Mouse (Mus musculus): ENCODE results near the gene Hspb8. TPM values are rescaled to one million over a fixed set of nuclear protein-coding genes. Genes with fewer than 3 reads are reported as not detected.

The Hspb8 gene
- total and polyA plus RNA-seq, 2 experiments from 2014 or later, result 10.0 to 17.9 TPM

- 54% methylated on average over 27 of the region's 27 CpGs for WGBS
- H3K4me1 ChIP-seq (ENCODE audit: insufficient read depth, low read length), result no peaks in the 10 kb centered on the region
- no peaks in the 10 kb centered on the region for H3K9me3 ChIP-seq (ENCODE audit: low read length)
- H3K27me3 ChIP-seq (ENCODE audit: insufficient read depth, low read length), result no peaks in the 10 kb centered on the region
- TF ChIP-seq CTCF (IDR thresholded peaks at IDR 0.05; ENCODE audit: low read depth), result peak; percentile 73
- H3K27ac ChIP-seq, result no peak overlapping the region
- H3K36me3 ChIP-seq (ENCODE audit: insufficient read depth, low read length), result no peaks in the 10 kb centered on the region
- DNase-seq (ENCODE audit: low spot score) (no peak), ATAC-seq (no peak)
- no peak overlapping the region for H3K4me3 ChIP-seq (ENCODE audit: low read length)
- H3K4me2 ChIP-seq (ENCODE audit: low read depth, low read length), result no peak overlapping the region
- no peak overlapping the region for H3K9ac ChIP-seq (replicated peaks; ENCODE audit: low read length)
Measured at GRCm38 (mm10) chr5:116444517-116444916, 21.9 kb upstream of the Hspb8 start.

- Histone ChIP-seq H3K36me3 (ENCODE audit: insufficient read depth, low read length) (no peaks in the 10 kb centered on the region), H3K9ac (replicated peaks; ENCODE audit: low read length) (no peak overlapping the region), H3K27ac (peak overlapping the region; percentile 51; the same call in 1 of the 2 replicates), H3K9me3 (ENCODE audit: low read length) (no peaks in the 10 kb centered on the region), H3K4me3 (ENCODE audit: low read length) (no peak overlapping the region), H3K4me1 (ENCODE audit: insufficient read depth, low read length) (no peaks in the 10 kb centered on the region), H3K4me2 (ENCODE audit: low read depth, low read length) (no peak overlapping the region), H3K27me3 (ENCODE audit: insufficient read depth, low read length) (no peaks in the 10 kb centered on the region)
- ATAC-seq (peak; percentile 77), DNase-seq (ENCODE audit: low spot score) (peak; percentile 77)
- 37% methylated on average over 8 of the region's 8 CpGs for WGBS
- TF ChIP-seq CTCF (IDR thresholded peaks at IDR 0.05; ENCODE audit: low read depth), result no peak
Measured at GRCm38 (mm10) chr5:116443459-116443940, 20.8 kb upstream of the Hspb8 start.

GRCm38 (mm10) chr5:116442697-116443458, 20.2 kb upstream of the Hspb8 start:
- H3K9ac ChIP-seq (replicated peaks; ENCODE audit: low read length), result no peak overlapping the region
- peak overlapping the region; percentile 51; the same call in 1 of the 2 replicates for H3K27ac ChIP-seq
- no peaks in the 10 kb centered on the region for H3K36me3 ChIP-seq (ENCODE audit: insufficient read depth, low read length)
- no peak for ATAC-seq
- H3K4me3 ChIP-seq (ENCODE audit: low read length), result no peak overlapping the region
- no peaks in the 10 kb centered on the region for H3K27me3 ChIP-seq (ENCODE audit: insufficient read depth, low read length)
- H3K9me3 ChIP-seq (ENCODE audit: low read length), result no peaks in the 10 kb centered on the region
- H3K4me2 ChIP-seq (ENCODE audit: low read depth, low read length), result no peak overlapping the region
- DNase-seq (ENCODE audit: low spot score), result no peak
- WGBS, result 59% methylated on average over 7 of the region's 7 CpGs
- no peaks in the 10 kb centered on the region for H3K4me1 ChIP-seq (ENCODE audit: insufficient read depth, low read length)
- TF ChIP-seq CTCF (IDR thresholded peaks at IDR 0.05; ENCODE audit: low read depth), result no peak

GRCm38 (mm10) chr5:116440251-116440650, 17.6 kb upstream of the Hspb8 start:
- no peak for DNase-seq (ENCODE audit: low spot score)
- no peak for TF ChIP-seq CTCF (IDR thresholded peaks at IDR 0.05; ENCODE audit: low read depth)

GRCm38 (mm10) chr5:116438328-116438727, 15.7 kb upstream of the Hspb8 start:
- TF ChIP-seq CTCF (IDR thresholded peaks at IDR 0.05; ENCODE audit: low read depth), result no peak
- no peaks in the 10 kb centered on the region for H3K9me3 ChIP-seq (ENCODE audit: low read length)
- no peak overlapping the region for H3K4me2 ChIP-seq (ENCODE audit: low read depth, low read length)
- WGBS, result 28% methylated on average over 4 of the region's 4 CpGs
- no peak overlapping the region for H3K9ac ChIP-seq (replicated peaks; ENCODE audit: low read length)
- DNase-seq (ENCODE audit: low spot score) (no peak), ATAC-seq (no peak)
- H3K27ac ChIP-seq, result no peak overlapping the region
- H3K36me3 ChIP-seq (ENCODE audit: insufficient read depth, low read length), result no peaks in the 10 kb centered on the region
- H3K27me3 ChIP-seq (ENCODE audit: insufficient read depth, low read length), result no peaks in the 10 kb centered on the region
- H3K4me1 ChIP-seq (ENCODE audit: insufficient read depth, low read length), result no peaks in the 10 kb centered on the region
- H3K4me3 ChIP-seq (ENCODE audit: low read length), result no peak overlapping the region

More at GRCm38 (mm10) chr5:116440251-116440650, 17.6 kb upstream of the Hspb8 start:
- 56% methylated on average over 4 of the region's 4 CpGs for WGBS
- Histone ChIP-seq H3K4me2 (ENCODE audit: low read depth, low read length) (no peak overlapping the region), H3K9me3 (ENCODE audit: low read length) (no peaks in the 10 kb centered on the region), H3K27me3 (ENCODE audit: insufficient read depth, low read length) (no peaks in the 10 kb centered on the region), H3K36me3 (ENCODE audit: insufficient read depth, low read length) (no peaks in the 10 kb centered on the region), H3K4me3 (ENCODE audit: low read length) (no peak overlapping the region), H3K9ac (replicated peaks; ENCODE audit: low read length) (no peak overlapping the region), H3K27ac (no peak overlapping the region), H3K4me1 (ENCODE audit: insufficient read depth, low read length) (no peaks in the 10 kb centered on the region)
- ATAC-seq, result no peak

- H3K4me1 ChIP-seq (ENCODE audit: insufficient read depth, low read length), result no peaks in the 10 kb centered on the region
- H3K36me3 ChIP-seq (ENCODE audit: insufficient read depth, low read length), result no peaks in the 10 kb centered on the region
- no peak for DNase-seq (ENCODE audit: low spot score)
- H3K9ac ChIP-seq (replicated peaks; ENCODE audit: low read length), result no peak overlapping the region
- TF ChIP-seq CTCF (IDR thresholded peaks at IDR 0.05; ENCODE audit: low read depth), result no peak
- no peaks in the 10 kb centered on the region for H3K27me3 ChIP-seq (ENCODE audit: insufficient read depth, low read length)
- no peak overlapping the region for H3K4me2 ChIP-seq (ENCODE audit: low read depth, low read length)
- no peak overlapping the region for H3K4me3 ChIP-seq (ENCODE audit: low read length)
- no peak for ATAC-seq
- H3K9me3 ChIP-seq (ENCODE audit: low read length), result no peaks in the 10 kb centered on the region
- no peak overlapping the region for H3K27ac ChIP-seq
Measured at GRCm38 (mm10) chr5:116436117-116436516, 13.5 kb upstream of the Hspb8 start.

Measured in hindbrain, postnatal 0 days (tissue).